Mouse (Mus musculus) gastrocnemius, postnatal 10 days (tissue): ENCODE results near the gene Mgat1. TPM values are rescaled to one million over a fixed set of nuclear protein-coding genes. Genes with fewer than 3 reads are reported as not detected.
"Not testable (repeated sequence)": the region's sequence is repeated elsewhere in the genome, so short reads cannot be mapped to it uniquely, and the experiment has no call there.

Experiments
- DNase-seq: peaks from one replicate; pipeline ENCODE4 v3.0.0; 2021; ENCODE audit warnings: mixed read lengths
- long read RNA-seq, 2 experiments: library from polyadenylated mRNA; stranded (forward); transcript quantifications; one replicate each; pipeline ENCODE4 v2.0.0; 2021
- total RNA-seq, 2 experiments: library from RNA; stranded (reverse); gene quantifications; 2 replicates each; pipeline ENCODE4 v1.2.3; 2021

The Mgat1 gene
- 10 to 100 TPM; 42.7 to 60.3 TPM for total RNA-seq
- long read RNA-seq, experiment 1, transcript Mgat1-213 (4 exons, 3,151 nt) = minor isoform, 14 of 96 reads
- long read RNA-seq, experiment 1, transcript Mgat1-202 (3 exons, 2,729 nt) = major isoform, 41 of 96 reads
- long read RNA-seq, experiment 1, transcript Mgat1-201 (3 exons, 2,976 nt) = minor isoform, 21 of 96 reads
- long read RNA-seq, experiment 1, partial matches to known transcripts = 8 of 96 reads
- long read RNA-seq, experiment 1, other reads (novel, unspliced or antisense) = 5 of 96 reads
- long read RNA-seq, experiment 2, transcript Mgat1-213 (4 exons, 3,151 nt) = minor isoform, 9 of 80 reads
- long read RNA-seq, experiment 2, transcript Mgat1-202 (3 exons, 2,729 nt) = minor isoform, 20 of 80 reads
- long read RNA-seq, experiment 2, transcript Mgat1-201 (3 exons, 2,976 nt) = major isoform, 24 of 80 reads
- long read RNA-seq, experiment 2, partial matches to known transcripts = 7 of 80 reads
- long read RNA-seq, experiment 2, other reads (novel, unspliced or antisense) = 13 of 80 reads

DNA sequence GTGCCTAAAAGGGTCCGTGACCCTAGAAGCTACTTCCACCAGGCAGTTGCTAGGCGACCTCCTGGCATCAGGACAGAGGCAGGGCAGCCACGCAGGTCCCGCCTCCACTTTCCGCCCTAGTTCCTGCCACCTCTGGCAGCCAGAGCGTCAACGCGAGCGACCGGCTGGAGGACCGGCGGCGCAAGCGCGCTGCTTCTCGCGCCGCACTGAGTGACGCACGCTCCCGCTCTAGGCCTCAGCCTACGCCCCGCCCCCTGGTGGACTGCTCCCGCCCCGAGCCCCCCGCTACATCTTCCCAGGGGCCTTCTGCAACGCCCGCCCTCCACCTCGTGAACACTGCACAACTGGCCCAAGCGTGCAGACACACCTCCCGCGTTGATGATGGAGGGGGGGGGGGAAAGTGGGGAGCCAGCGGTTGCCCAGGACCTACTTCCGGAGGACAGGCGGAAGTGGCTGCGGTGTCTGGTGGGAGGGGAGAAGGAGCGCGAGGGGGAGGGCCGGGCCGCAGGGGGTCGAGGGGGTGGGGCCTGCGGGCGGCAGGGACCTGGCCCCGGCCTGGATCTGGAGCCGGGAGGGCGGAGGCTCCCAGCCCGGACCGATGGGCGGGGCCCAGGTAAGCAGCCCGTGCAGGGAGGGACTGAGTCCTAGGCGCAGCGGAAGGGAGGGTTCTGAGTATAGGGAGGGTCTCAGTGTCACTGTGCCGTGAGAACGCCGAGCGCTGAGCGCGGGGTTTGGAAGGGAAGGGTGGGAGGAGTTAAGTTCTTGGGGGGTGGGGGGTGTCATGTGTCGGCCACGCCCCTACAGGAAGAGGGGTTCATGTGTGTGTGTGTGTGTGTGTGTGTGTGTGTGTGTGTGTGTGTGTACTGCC, at the start of gene Mgat1:
Mgat1 (plus strand) TSS at position 465 of the 868 bp plus-strand sequence.
- peak; percentile 94 for DNase-seq

GRCm38 (mm10) chr11:49194771-49195170, 49.2 kb upstream of the Mgat1 start:
- not testable (repeated sequence) for DNase-seq

DNA sequence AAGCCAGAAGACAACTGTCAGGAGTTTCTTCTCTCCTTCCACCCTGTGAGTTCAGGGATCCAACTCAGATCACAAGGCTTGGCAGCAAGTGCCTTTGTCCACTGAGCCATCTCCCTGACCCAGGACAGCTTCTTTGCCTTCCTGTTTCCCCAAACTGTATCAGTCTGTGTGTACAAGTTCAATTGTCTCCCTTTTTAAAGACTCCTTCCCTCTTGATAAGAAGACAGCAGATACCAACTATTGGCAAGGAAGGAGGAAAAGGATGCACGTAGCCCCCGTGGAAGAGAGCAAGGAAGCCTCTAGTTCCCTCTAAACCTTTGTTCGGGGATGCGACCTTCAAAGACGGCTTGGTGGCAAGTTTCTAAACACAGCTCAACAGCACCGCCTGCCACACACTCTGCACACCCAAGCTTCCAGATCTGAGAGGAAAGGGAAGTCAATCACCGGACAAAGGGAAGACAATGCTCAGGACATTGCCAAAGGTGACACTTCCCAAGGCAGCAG, 48.1 kb upstream of the Mgat1 start:
- DNase-seq = no peak

DNA sequence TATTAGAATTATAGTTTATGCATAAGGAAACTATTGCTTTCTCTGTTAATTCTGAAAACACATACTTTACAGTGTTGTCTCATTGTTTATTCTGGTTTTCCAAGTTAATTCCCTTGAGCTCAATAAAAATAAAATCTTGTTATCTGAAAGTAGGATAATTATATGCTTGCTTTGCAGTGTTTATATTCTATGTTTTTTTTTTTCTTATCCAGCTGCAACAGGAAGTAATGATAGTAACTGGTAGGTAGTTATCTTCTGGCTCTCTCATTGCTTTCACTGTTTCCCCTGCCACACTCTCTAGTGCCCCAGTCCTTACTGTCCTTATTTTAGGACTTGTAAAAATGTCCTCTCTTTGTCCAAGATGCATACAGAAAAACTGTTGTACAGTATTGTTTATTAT, 43.3 kb upstream of the Mgat1 start:
- DNase-seq = no peak

DNA sequence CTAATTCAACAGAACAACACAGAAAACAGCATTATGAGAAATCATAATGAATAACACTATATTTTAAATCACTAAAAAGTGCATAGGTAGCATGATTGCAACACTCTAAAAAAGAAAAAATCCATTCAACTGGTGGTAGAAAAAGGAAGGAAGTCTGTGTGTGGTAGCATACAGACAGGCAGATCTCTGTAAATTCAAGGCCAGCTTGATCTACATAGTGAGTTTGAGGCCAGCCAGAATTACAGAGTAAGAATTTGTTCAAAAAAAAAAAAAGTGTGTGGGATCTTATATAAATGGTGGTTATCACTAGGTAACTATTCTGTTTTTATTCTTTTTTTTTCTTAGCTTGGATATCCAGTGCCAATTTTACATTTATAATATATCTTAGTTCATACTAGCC, 42.8 kb upstream of the Mgat1 start:
- DNase-seq = no peak

DNA sequence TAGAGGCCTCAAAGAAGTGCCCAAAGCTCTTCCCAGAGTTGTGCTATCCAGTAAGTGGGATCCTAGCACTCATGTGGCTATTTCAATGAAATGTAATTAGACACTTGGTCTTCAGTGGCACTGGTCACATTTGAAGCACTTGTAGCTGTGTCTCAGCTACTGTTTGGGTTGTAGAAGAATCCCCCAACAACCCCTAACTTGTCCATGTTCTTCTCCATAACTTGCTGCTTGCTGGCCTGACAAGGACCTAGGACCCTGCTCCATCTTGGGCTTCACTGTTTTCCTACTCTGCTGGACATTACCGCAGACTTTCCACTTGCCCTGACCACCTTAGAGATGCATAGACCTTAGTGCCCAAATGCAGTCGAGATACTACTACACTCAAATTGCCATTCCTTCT, 41.9 kb upstream of the Mgat1 start:
- DNase-seq = no peak

- no peak for DNase-seq
Observed at GRCm38 (mm10) chr11:49202523-49203061, 41.4 kb upstream of the Mgat1 start.

DNA sequence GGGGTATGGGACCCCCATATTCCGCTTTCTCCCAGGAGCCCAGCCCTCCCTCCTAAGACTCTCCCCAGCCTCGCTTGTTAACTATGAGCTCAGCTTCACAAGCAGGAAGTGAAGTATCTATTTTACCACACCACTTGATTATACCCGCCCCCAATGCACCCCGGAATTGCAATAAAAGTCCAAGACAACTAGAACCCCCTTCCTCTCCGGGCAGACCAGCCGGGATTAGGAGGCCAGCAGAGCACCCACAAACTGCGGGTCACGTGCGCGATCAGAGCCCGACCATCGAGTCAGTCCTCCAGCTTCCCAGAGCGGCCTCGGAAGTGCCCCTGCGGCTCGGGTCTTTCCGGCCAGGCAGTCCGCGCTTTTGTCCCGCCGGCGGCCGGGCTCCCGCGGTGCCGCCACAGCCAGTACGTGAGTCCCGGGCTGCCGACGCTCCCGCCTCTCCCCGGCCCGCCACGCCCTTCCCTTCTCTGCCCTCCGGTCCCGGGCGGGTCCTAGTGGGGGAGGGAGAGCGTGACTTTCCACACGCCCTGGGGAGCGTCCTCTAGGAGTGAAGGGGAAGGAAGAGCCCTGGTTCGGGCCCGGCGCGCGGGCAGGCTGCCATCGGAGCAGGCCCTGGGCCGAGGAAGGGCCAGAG, 40.7 kb upstream of the Mgat1 start, which contains the start of gene Zfp62:
Zfp62 (plus strand) TSS at position 164 of the 640 bp plus-strand sequence.
- peak; percentile 92 for DNase-seq

DNA sequence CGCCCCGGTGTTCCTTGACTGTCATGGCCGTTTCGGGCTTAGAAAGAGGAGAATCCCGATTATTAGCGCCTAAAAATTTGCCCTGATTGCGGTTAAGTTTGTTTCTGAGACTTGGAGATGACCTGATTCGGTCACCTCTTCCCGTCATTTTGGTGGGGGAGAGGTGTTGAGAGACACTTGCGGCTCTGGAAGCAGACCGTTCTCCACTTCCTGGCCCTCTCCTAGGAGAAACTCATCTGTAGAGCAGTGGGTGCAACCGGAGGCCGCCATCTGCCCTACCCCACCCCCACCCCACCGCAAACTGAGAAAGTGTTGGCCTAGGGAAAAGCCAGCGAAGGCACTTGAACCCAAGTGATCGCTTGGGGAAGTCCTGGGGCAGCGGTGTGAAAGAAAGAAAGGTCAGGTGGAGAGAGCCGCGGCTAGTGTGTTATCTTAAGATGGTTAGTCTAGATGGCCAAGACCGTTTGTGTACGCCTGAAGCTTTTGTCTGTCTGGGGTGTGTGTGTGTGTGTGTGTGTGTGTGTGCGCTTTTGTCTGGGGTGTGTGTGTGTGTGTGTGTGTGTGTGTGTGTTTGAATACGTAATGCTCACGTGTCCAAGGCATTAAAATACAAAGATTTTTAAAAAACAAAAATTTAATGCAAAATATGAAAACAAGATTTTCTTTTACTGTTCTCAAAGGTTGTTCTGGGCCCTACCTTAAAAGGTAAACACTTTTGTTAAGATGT, 40.1 kb upstream of the Mgat1 start:
- no peak for DNase-seq

GRCm38 (mm10) chr11:49205080-49205590, 38.9 kb upstream of the Mgat1 start:
- DNase-seq = no peak

GRCm38 (mm10) chr11:49207495-49207894, 36.5 kb upstream of the Mgat1 start:
- DNase-seq = no peak

DNA sequence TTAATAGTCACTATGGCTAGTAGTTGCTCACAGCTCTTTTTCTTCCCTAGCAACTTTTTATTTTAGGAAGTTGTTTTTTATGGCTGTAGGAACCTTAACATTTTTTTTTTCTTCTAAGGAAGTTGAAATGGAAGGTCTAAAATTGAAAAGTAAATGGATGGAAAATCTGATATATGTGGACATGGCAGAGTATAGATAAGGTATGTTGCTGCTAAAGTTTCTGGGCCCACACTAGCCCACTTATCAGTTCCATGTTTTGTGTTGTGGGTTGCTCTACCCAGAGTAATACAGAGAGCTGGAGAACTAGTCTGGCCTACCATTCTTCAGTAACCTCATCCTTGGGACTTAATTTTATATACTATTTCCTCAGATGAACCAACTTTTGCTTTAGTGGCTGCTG, 31.4 kb upstream of the Mgat1 start:
- no peak for DNase-seq

- DNase-seq = no peak
Observed at GRCm38 (mm10) chr11:49213505-49213904, 30.5 kb upstream of the Mgat1 start.

GRCm38 (mm10) chr11:49219271-49219670, 24.7 kb upstream of the Mgat1 start:
- no peak for DNase-seq

DNA sequence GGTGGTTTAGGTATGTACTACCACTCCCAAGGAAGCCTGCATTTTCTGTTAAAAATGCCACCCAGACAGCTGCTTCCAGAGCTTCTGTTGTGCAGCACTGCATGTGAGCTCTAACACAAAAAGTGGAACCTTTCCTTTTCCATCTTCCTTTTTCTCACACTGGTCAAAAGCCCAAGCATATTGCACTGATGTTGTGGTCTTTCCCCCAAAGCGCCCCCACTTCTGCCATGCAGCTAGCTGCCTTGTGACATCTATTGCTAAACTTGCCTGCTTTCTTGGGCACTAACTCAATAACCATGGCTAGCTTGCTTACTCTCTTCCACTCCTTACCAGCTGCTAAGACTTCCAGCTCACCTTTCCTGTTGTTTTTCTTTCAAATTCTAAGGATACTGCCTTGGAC, 19.5 kb upstream of the Mgat1 start:
- DNase-seq = no peak

GRCm38 (mm10) chr11:49232781-49233180, 11.2 kb upstream of the Mgat1 start:
- no peak for DNase-seq

- no peak for DNase-seq
Observed at GRCm38 (mm10) chr11:49235459-49236207, 8.4 kb upstream of the Mgat1 start.

DNA sequence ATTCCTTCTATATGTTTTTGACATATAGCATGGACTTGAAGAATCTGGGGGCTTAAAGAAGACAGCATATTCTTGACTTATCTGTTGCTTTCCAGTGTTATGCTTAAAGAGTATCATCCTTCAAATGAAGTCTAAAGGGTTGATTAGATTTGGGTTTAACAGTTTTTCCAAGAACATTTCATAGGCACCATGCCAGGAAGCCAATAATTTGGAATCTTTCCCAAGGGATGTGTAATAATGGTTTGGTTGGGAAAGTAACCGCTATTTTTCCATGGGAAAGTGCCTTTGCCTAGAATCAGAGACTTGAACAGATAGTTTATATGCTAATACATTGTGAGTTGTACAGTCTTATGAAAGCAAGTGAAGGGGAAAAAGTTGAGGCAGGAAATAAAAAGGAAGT, 7.1 kb upstream of the Mgat1 start:
- DNase-seq = no peak

GRCm38 (mm10) chr11:49237532-49237931, 6.5 kb upstream of the Mgat1 start:
- DNase-seq = no peak

DNA sequence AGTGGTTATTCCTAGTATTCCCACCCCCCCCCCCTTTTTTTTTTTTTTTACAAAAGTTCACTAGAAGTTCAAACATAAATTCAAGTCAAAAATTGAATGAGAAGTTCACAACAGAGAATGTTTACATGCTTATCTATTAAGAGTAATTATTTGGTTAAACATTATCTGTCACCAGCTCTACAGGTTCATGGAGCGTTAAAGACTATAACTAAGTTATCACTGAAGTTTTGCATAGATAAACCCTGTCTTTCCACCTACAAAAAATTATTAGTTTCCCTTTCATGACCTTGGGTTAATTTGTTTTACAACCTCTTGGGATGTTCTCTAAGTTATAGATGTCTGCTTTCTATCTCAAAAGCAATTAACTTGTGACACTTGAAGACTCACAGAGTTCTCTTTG, 3.7 kb upstream of the Mgat1 start:
- DNase-seq = no peak
